Mouse (Mus musculus): Measurements from ENCODE around the gene Rpl32. TPM values are rescaled to one million over a fixed set of nuclear protein-coding genes. Genes with fewer than 3 reads are reported as not detected.
A peak's percentile ranks its signal among the peaks of the same experiment; 100 is the strongest.
"Not testable (repeated sequence)": the region's sequence is repeated elsewhere in the genome, so short reads cannot be mapped to it uniquely, and the experiment has no call there.

Rpl32 gene
- 100 to 1,000 TPM; 471 to 520 TPM for total RNA-seq (2021)

- peak; percentile 82 to 83 for DNase-seq (ENCODE audit: extremely low spot score in 1 of 2, low spot score in 1 of 2)
These were observed at the start of gene Rpl32 for GRCm38 (mm10) chr6:115808488-115809231. Gene Rpl32, minus strand, starts transcription at chr6:115808747.

GRCm38 (mm10) chr6:115856361-115856745, 47.8 kb upstream of the Rpl32 start:
- DNase-seq (ENCODE audit: extremely low spot score in 1 of 2, low spot score in 1 of 2), result no peak

GRCm38 (mm10) chr6:115855733-115856360, 47.3 kb upstream of the Rpl32 start:
- no peak for DNase-seq (ENCODE audit: extremely low spot score in 1 of 2, low spot score in 1 of 2)

- DNase-seq (ENCODE audit: extremely low spot score in 1 of 2, low spot score in 1 of 2), result no peak
These were observed 45.9 kb upstream of the Rpl32 start for GRCm38 (mm10) chr6:115854432-115854831.

GRCm38 (mm10) chr6:115853985-115854384, 45.4 kb upstream of the Rpl32 start:
- DNase-seq (ENCODE audit: extremely low spot score in 1 of 2, low spot score in 1 of 2), result no peak

- peak; percentile 86 to 87 for DNase-seq (ENCODE audit: extremely low spot score in 1 of 2, low spot score in 1 of 2)
These were observed 44.7 kb upstream of the Rpl32 start, which contains the start of the genes Mbd4 and Ift122 for GRCm38 (mm10) chr6:115853091-115853813. Gene Mbd4, minus strand, starts transcription at chr6:115853371. Gene Ift122, plus strand, starts transcription at chr6:115853470.

- no peak for DNase-seq (ENCODE audit: extremely low spot score in 1 of 2, low spot score in 1 of 2)
These were observed 44.0 kb upstream of the Rpl32 start for GRCm38 (mm10) chr6:115852446-115853090.

GRCm38 (mm10) chr6:115848598-115849304, 40.2 kb upstream of the Rpl32 start:
- peak in 1 of 2 experiments; percentile 4 for DNase-seq (ENCODE audit: extremely low spot score in 1 of 2, low spot score in 1 of 2)

- peak in 1 of 2 experiments; percentile 67 for DNase-seq (ENCODE audit: extremely low spot score in 1 of 2, low spot score in 1 of 2)
These were observed 38.3 kb upstream of the Rpl32 start for GRCm38 (mm10) chr6:115846640-115847411.

- DNase-seq (ENCODE audit: extremely low spot score in 1 of 2, low spot score in 1 of 2), result no peak
These were observed 36.5 kb upstream of the Rpl32 start for GRCm38 (mm10) chr6:115845006-115845405.

GRCm38 (mm10) chr6:115838745-115839144, 30.2 kb upstream of the Rpl32 start:
- DNase-seq (ENCODE audit: extremely low spot score in 1 of 2, low spot score in 1 of 2), result no peak

- peak in 1 of 2 experiments; percentile 40 for DNase-seq (ENCODE audit: extremely low spot score in 1 of 2, low spot score in 1 of 2)
These were observed 29.6 kb upstream of the Rpl32 start, which contains the start of gene Efcab12 for GRCm38 (mm10) chr6:115838161-115838597. Gene Efcab12, minus strand, starts transcription at chr6:115838412.

- DNase-seq (ENCODE audit: extremely low spot score in 1 of 2, low spot score in 1 of 2), result no peak
These were observed 25.3 kb upstream of the Rpl32 start for GRCm38 (mm10) chr6:115833861-115834260.

- no peak for DNase-seq (ENCODE audit: extremely low spot score in 1 of 2, low spot score in 1 of 2)
These were observed 23.8 kb upstream of the Rpl32 start for GRCm38 (mm10) chr6:115832152-115832850.

GRCm38 (mm10) chr6:115830779-115831601, 22.4 kb upstream of the Rpl32 start:
- no peak for DNase-seq (ENCODE audit: extremely low spot score in 1 of 2, low spot score in 1 of 2)

- DNase-seq (ENCODE audit: extremely low spot score in 1 of 2, low spot score in 1 of 2), result not testable (repeated sequence)
These were observed 15.4 kb upstream of the Rpl32 start for GRCm38 (mm10) chr6:115823850-115824464.
